Mouse (Mus musculus) lung, postnatal 10 days (tissue): ENCODE results near the gene Capns2.
"Not testable (repeated sequence)": the region's sequence is repeated elsewhere in the genome, so short reads cannot be mapped to it uniquely, and the experiment has no call there.

Experiments used
- DNase-seq: peaks from one replicate; pipeline ENCODE4 v3.0.0; 2021

The Capns2 gene

GRCm38 (mm10) chr8:92901107-92901506 is at the start of gene Capns2:
TSS of gene Capns2 (plus strand) at chr8:92901407.
- DNase-seq = no peak

DNA sequence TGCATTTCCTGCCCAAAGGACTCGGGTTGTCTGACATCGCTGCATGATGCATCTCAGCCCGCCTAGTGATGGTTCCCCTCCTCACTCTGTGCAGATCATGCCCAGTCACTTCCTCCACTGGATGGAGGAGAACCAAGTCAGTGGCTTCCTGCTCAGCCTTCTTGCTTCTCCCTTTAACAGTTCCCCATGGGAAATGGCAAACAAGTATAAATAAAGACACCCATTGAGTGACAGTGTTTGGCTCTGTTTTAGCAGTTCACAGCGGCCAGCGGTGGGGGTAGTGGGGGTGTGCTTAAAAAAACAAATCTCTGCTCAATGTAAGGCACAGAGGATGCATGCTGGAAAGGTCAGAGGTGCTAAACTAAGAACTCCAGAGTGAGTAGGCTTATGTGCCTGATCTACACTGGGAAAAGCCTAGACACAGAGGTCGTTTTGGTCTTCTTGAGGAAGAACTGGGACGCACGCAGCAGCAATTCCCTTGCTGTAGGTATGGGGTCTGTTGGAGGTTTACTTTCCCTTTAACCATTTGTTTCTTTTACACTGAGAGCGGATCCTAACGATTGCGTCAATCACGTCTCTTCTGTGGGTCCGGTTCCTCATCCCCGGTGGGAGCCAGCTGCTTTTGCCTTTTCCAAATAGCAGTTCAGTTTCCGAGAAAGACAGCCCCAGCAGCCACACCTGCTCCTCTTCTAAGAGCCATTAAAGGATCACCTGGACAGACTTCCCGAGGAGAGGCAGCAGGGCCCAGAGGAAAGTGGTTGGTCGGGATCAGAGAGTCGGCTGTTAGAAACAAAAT is 47.8 kb upstream of the Capns2 start:
- DNase-seq = peak; percentile 49

GRCm38 (mm10) chr8:92854673-92855072 is 46.5 kb upstream of the Capns2 start:
- no peak for DNase-seq

GRCm38 (mm10) chr8:92855171-92855894 is 45.9 kb upstream of the Capns2 start, which contains the start of gene Lpcat2:
TSS of gene Lpcat2 (plus strand) at chr8:92855339.
- DNase-seq = peak; percentile 80

DNA sequence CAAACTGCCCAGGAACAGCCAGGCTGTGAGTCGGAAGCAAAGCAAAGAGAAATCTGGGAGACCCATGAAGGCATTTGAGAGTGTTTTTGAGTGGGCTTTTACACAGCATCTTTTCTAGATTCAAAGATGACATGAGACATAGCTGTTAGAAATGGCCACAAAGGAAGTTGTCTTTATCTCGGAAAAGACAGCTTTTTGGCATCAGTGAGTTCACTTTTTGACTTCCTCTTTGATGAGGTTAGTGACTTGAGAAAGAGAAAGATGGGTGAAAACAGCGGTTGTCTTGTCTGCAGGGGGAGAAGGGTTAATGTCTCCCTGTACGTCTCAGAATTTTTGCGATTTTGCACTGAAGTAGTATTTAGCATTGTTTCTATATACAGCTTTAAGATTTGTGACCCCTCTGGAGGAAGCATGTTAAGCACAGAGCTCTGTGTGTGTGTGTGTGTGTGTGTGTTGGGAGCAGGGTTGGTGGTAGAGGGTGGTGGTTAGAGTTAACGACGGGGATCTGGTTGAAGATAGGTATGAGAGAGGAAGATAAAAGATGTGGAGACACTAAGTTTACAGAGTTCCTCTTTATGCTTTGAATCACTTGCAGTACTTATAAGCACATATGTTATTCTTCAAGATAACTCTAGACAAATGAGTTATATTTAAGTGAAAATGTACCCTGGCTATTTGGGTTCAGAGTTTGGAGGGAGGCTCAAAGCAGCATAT is 44.8 kb upstream of the Capns2 start:
- no peak for DNase-seq

GRCm38 (mm10) chr8:92858475-92859182 is 42.6 kb upstream of the Capns2 start:
- DNase-seq = no peak

DNA sequence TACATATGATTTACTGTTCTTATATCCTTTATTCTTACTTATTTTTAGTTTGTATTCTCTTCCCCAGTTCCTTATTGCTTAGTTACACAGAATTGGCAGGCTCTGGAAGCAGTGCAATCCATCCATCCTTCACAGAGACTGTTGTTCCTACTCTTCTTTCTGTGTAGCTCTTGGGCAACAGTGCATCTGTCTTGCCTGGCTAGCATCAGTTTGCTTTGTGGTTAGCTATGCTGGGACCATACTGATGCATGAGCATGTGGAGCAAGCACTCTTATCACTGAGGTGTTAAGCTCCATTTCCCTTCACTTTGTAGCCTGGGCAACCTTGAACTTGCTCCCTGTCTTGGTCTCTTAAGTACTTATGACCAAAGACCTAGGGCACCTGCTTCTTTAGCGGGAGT is 39.2 kb upstream of the Capns2 start:
- no peak for DNase-seq

DNA sequence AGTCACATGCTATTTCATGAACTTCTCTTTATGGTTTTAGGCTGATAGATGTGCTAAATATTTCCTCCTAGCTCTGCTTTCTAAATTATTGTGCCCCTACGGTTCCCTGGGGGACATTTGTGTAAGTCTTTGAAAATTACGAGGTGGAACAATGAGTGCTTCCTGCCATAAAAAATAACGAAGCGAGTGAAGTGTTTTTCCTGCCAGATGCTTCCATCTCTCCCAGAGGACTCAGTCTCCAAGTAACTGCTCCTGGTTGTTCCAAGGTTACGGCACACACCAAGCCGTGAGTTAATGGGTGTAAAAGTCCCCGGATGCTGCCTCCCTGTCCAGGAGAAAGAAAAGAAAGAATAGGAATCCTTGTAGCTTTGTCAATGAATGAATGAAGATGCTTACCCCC is 30.9 kb upstream of the Capns2 start:
- no peak for DNase-seq

GRCm38 (mm10) chr8:92872063-92872759 is 29.0 kb upstream of the Capns2 start:
- no peak for DNase-seq

DNA sequence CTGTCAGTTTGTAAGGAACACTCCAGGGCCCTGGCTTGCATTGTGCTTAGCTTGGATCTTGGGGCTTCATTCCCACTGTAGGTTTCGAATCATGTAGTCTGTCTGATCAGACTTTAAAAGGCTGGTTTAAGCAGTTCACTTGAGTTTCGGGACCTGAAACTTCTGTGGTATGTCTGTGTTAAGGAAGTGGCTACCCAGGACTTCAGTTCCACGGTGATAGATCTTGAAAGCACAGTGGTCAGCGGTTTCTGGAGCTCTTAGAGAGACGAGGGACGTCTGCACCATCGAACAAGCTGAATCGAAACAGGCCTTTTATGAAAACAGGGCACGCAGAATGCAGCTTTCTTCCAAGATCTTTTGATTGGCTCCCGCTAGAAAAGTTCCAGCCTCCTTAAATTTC is 25.4 kb upstream of the Capns2 start:
- DNase-seq = no peak

DNA sequence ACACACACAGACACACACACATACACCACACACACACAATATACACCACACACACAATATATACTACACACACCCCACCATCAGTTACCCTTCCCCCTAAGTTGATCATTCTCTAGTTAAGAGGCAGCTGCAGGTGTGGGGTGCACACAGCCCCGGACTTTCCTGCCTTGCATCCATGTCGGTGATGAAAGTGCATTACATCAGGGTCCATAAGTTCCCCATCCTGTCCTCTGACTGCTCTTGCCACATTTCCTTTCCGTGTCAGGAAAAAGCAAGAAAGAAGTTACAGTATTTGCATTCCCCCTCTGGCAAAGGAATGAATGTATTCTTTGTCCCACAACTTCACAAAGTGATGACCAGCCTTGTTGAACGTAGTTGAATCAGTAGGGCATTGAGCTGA is 20.0 kb upstream of the Capns2 start:
- no peak for DNase-seq

- peak; percentile 65 for DNase-seq
These were observed 17.4 kb upstream of the Capns2 start for GRCm38 (mm10) chr8:92883771-92884170.

DNA sequence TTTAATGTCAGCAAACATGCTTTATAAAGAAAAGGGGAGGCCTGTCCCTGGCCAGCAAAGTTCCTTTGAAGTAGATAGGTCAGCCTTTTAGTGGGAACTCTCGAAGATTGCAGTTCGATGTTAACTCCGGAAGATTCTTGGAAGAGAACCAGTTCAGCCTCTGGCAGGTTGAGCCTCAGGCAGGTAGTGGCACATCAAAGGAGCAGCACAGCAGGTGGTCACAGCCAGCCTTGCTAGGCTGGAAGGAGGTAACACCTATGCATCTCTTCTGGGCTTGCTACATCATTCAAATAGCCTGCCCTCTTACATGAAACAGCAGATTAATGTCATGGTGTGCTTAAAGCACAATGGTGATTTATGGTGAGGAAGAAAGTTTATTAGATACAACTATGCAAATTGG is 9.0 kb upstream of the Capns2 start:
- DNase-seq = not testable (repeated sequence)

- DNase-seq = no peak
These were observed 7.3 kb upstream of the Capns2 start for GRCm38 (mm10) chr8:92893870-92894269.

GRCm38 (mm10) chr8:92895053-92895452 is 6.2 kb upstream of the Capns2 start:
- no peak for DNase-seq

- DNase-seq = no peak
These were observed 5.2 kb upstream of the Capns2 start for GRCm38 (mm10) chr8:92896056-92896455.

GRCm38 (mm10) chr8:92896611-92897010 is 4.6 kb upstream of the Capns2 start:
- no peak for DNase-seq

GRCm38 (mm10) chr8:92897794-92898193 is 3.4 kb upstream of the Capns2 start:
- no peak for DNase-seq

DNA sequence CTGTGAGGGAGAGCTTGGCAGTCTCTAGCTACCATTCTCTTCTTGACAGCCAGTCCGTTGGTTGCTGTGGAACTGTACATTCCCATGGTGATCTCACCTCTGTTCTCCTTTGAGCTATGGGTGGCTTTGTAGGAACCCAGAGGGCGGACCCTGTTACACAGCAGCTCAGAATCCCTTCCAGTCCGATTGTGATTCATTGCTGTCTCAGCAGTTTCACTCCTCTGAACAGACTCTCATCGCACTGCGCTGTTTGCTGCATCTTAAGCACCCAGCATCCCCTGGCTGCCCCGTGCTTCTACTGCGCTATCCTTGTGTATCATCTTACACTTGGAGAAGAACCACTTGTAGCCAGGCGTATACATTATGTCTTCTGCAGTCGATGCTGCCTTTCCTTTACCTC is 1.6 kb upstream of the Capns2 start:
- no peak for DNase-seq

GRCm38 (mm10) chr8:92902981-92903380 is 1.8 kb downstream of the Capns2 start:
- no peak for DNase-seq

- no peak for DNase-seq
These were observed 2.4 kb downstream of the Capns2 start for GRCm38 (mm10) chr8:92903488-92904135.

- DNase-seq = no peak
These were observed 5.3 kb downstream of the Capns2 start for GRCm38 (mm10) chr8:92906553-92906952.
